Mouse (Mus musculus) C3H10T1/2 (cell line): ENCODE results near the gene Slc22a2. TPM values are rescaled to one million over a fixed set of nuclear protein-coding genes. Genes with fewer than 3 reads are reported as not detected.

Experiments
- polyA plus RNA-seq, 2 experiments: library from polyadenylated mRNA; unstranded; fragments of >200 nt; fragmentation: generic; extraction: Trizol; gene quantifications; one replicate each; pipeline ENCODE4 v1.2.1; 2012; ENCODE audit warnings: missing spikeins in 2 of 2

Gene Slc22a2
- under 1 TPM in 1 of 2 experiments, not detected in 1; 0.05 TPM for polyA plus RNA-seq

DNA sequence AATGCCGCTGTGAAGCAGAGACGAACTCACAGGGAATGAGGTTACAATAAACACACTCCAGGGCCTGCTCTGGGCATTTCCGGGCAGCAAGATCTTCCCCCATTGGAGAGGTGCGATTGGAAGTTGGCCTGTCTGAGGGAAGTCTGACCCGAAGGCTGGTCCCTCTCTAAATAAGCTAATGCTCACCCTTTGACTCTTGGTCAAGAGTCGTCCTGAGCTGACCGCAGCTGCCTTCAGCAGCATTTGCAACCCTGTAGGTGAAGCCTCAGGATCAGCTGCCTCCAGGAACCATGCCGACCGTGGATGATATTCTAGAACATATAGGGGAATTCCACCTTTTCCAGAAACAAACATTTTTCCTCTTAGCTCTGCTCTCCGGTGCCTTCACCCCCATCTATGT lies at the start of gene Slc22a2:
TSS of gene Slc22a2 (plus strand) at position 142 of the 400 bp plus-strand sequence.

DNA sequence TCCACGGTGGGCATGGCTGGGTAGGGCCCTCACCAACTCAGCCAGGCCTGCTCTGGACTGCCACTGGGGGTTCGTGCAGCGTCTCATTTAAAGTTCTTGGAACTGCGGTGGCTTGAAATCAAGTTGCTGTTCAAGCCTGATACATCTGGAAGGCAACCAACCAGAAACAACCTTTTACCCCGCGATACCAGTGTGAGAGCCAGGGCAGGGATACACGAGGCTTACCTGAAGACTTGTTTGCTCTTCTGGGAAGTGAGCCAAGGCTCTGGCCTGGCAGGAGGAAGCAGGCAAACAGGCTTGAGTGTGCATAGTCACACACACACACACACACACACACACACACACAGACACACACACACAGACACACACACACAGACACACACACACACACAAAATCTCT lies 91.7 kb downstream of the Slc22a2 start, which contains the start of gene Slc22a1:
TSS of gene Slc22a1 (minus strand) at position 184 of the 400 bp plus-strand sequence.

Other genes with a start within 250 kb of the Slc22a2 start
- gene Plg, start 205.5 kb upstream of the Slc22a2 start, polyA plus RNA-seq, result not detected
- gene Slc22a3, start 76.4 kb upstream of the Slc22a2 start, polyA plus RNA-seq, result not detected
- gene Slc22a1, start 91.7 kb downstream of the Slc22a2 start, polyA plus RNA-seq, result under 1 TPM in 1 of 2 experiments, not detected in 1; 0.15 TPM
- gene Igf2r, start 185.5 kb downstream of the Slc22a2 start, polyA plus RNA-seq, result 10 to 100 TPM in 1 of 2 experiments, 1 to 10 TPM in 1; 1.1 to 34.1 TPM